In genomic region chr11:33204966-33205365, GRCm38 (mm10) we compare ENCODE assay signal across 20 mouse cellular contexts. TPM values are rescaled to one million over a fixed set of nuclear protein-coding genes. Genes with fewer than 3 reads are reported as not detected.
DNase-seq lines count a peak whose midpoint lies in the region; ATAC-seq lines count a peak whose summit lies in the region.
"Had no signal": no experiment of that assay in that cellular context is flagged by ENCODE, and none has a peak within 500 bp of the region (broad histone marks: within the 10 kb centered on the region; RNA-seq: fewer than 3 reads in every experiment).

No protein-coding gene starts in this region.

- H3K4me3 ChIP-seq in intestine, embryonic 14.5 days (ENCODE audit: low read depth, low read length) = no peak overlapping the region
- no peak overlapping the region for H3K4me3 ChIP-seq in intestine, embryonic 16.5 days (ENCODE audit: low read length)
- peak overlapping the region; percentile 39 for H3K4me3 ChIP-seq in hindbrain, embryonic 14.5 days (replicated peaks; ENCODE audit: low read length)
- H3K4me3 ChIP-seq in neural tube, embryonic 12.5 days = peak overlapping the region; percentile 47

- H3K27ac ChIP-seq in intestine, embryonic 14.5 days (ENCODE audit: low read depth) = no peak overlapping the region
- no peak overlapping the region for H3K27ac ChIP-seq in intestine, embryonic 16.5 days (ENCODE audit: low read length)
- no peak overlapping the region for H3K27ac ChIP-seq in hindbrain, embryonic 14.5 days
- H3K27ac ChIP-seq in neural tube, embryonic 12.5 days = no peak overlapping the region
- H3K27ac ChIP-seq: forebrain, embryonic 12.5 days; heart, embryonic 13.5 days; midbrain, embryonic 12.5 days had no signal

- peak; percentile 72 for DNase-seq in intestine, embryonic 14.5 days (ENCODE audit: low spot score)
- DNase-seq in cerebellum, postnatal 25 days = peak; percentile 30 to 39
- no peak for DNase-seq in hindbrain, embryonic 14.5 days (ENCODE audit: low spot score)
- no peak for DNase-seq in spleen, adult 18-20 months
- no peak for DNase-seq in adrenal gland, postnatal 14 days
- DNase-seq in heart, adult 9 months (ENCODE audit: low spot score in 2 of 2) = no peak
- DNase-seq: gastrocnemius, postnatal 36 days; kidney, adult 11 months; lung, adult 18-20 months; lung, postnatal 36 days had no signal

- H3K4me2 ChIP-seq in intestine, embryonic 14.5 days (ENCODE audit: low read length) = no peak overlapping the region
- H3K4me2 ChIP-seq in intestine, embryonic 16.5 days (ENCODE audit: low read depth, low read length) = no peak overlapping the region
- peak overlapping the region; percentile 45 for H3K4me2 ChIP-seq in hindbrain, embryonic 14.5 days (replicated peaks)
- peak overlapping the region; percentile 66 for H3K4me2 ChIP-seq in neural tube, embryonic 12.5 days (replicated peaks)
- H3K4me2 ChIP-seq: heart, embryonic 13.5 days had no signal

- H3K36me3 ChIP-seq in intestine, embryonic 14.5 days (ENCODE audit: control insufficient read depth, insufficient read depth, low read length) = no peaks in the 10 kb centered on the region
- no peaks in the 10 kb centered on the region for H3K36me3 ChIP-seq in intestine, embryonic 16.5 days (ENCODE audit: control insufficient read depth, insufficient read depth, low read length)
- no peaks in the 10 kb centered on the region for H3K36me3 ChIP-seq in hindbrain, embryonic 14.5 days (replicated peaks; ENCODE audit: control insufficient read depth, insufficient read depth)
- no peaks in the 10 kb centered on the region for H3K36me3 ChIP-seq in neural tube, embryonic 12.5 days
- H3K36me3 ChIP-seq: forebrain, embryonic 12.5 days; heart, embryonic 13.5 days; midbrain, embryonic 12.5 days had no signal

- H3K9ac ChIP-seq in intestine, embryonic 14.5 days (ENCODE audit: low read length) = no peak overlapping the region
- H3K9ac ChIP-seq in intestine, embryonic 16.5 days (ENCODE audit: low read depth, low read length) = no peak overlapping the region
- peak overlapping the region; percentile 55 for H3K9ac ChIP-seq in hindbrain, embryonic 14.5 days
- H3K9ac ChIP-seq in neural tube, embryonic 12.5 days = peak overlapping the region; percentile 55
- H3K9ac ChIP-seq: forebrain, embryonic 12.5 days; heart, embryonic 13.5 days; midbrain, embryonic 12.5 days had no signal

- no peak for ATAC-seq in intestine, embryonic 14.5 days (replicated peaks; ENCODE audit: low FRiP score, low TSS enrichment, low read depth)
- ATAC-seq in intestine, embryonic 16.5 days = no peak
- ATAC-seq in hindbrain, embryonic 14.5 days (ENCODE audit: low FRiP score) = no peak
- no peak for ATAC-seq in neural tube, embryonic 12.5 days (ENCODE audit: low FRiP score, low read depth)

- 10% methylated on average over 3 of the region's 3 CpGs for WGBS in intestine, embryonic 14.5 days
- 9% methylated on average over 3 of the region's 3 CpGs for WGBS in intestine, embryonic 16.5 days
- 10% methylated on average over 3 of the region's 3 CpGs for WGBS in hindbrain, embryonic 14.5 days
- WGBS in neural tube, embryonic 12.5 days = 12% methylated on average over 3 of the region's 3 CpGs

- no peaks in the 10 kb centered on the region for H3K9me3 ChIP-seq in intestine, embryonic 14.5 days (ENCODE audit: control insufficient read depth, low read length)
- no peaks in the 10 kb centered on the region for H3K9me3 ChIP-seq in intestine, embryonic 16.5 days (ENCODE audit: control insufficient read depth, low read length)
- H3K9me3 ChIP-seq in hindbrain, embryonic 14.5 days (ENCODE audit: control insufficient read depth, low read length) = 0 out of 2 replicates have a peak, but pooled peaks cover 5% of the 10 kb centered on the region
- no peaks in the 10 kb centered on the region for H3K9me3 ChIP-seq in neural tube, embryonic 12.5 days
- H3K9me3 ChIP-seq: forebrain, embryonic 12.5 days; heart, embryonic 13.5 days; midbrain, embryonic 12.5 days had no signal

- peaks cover 85% of the 10 kb centered on the region for H3K27me3 ChIP-seq in intestine, embryonic 14.5 days (replicated peaks; ENCODE audit: control insufficient read depth, insufficient read depth, low read length)
- H3K27me3 ChIP-seq in intestine, embryonic 16.5 days (replicated peaks; ENCODE audit: control insufficient read depth, insufficient read depth, low read length) = peaks cover 73% of the 10 kb centered on the region
- peaks cover 67% of the 10 kb centered on the region for H3K27me3 ChIP-seq in hindbrain, embryonic 14.5 days (ENCODE audit: control insufficient read depth, insufficient read depth, low read length)
- H3K27me3 ChIP-seq in neural tube, embryonic 12.5 days (replicated peaks) = peaks cover 71% of the 10 kb centered on the region

- H3K4me1 ChIP-seq in intestine, embryonic 14.5 days (replicated peaks; ENCODE audit: control insufficient read depth, insufficient read depth, low read length) = peaks cover 15% of the 10 kb centered on the region; the same call in 1 of the 2 replicates
- peaks cover 25% of the 10 kb centered on the region for H3K4me1 ChIP-seq in intestine, embryonic 16.5 days (ENCODE audit: control insufficient read depth, insufficient read depth, low read length)
- 0 out of 2 replicates have a peak, but pooled peaks cover 3% of the 10 kb centered on the region for H3K4me1 ChIP-seq in hindbrain, embryonic 14.5 days (replicated peaks; ENCODE audit: control insufficient read depth, insufficient read depth, low read length)
- peaks cover 28% of the 10 kb centered on the region for H3K4me1 ChIP-seq in neural tube, embryonic 12.5 days

RNA-seq across cellular contexts. Expression of gene Tlx3, which starts 1.6 kb away (rescaled TPM):
- polyA plus RNA-seq in intestine, embryonic 14.5 days (2014; fragmentation: Nextera tagmentation; extraction: Ambion mirVana) = 0.15 and 0.19 TPM in 2 replicates
- not detected in 2 replicates for polyA plus RNA-seq in intestine, embryonic 16.5 days (2015; fragmentation: Nextera tagmentation; extraction: Ambion mirVana)
- polyA plus RNA-seq in hindbrain, embryonic 14.5 days (2014; fragmentation: Nextera tagmentation; extraction: Ambion mirVana) = 21.2 and 23.0 TPM in 2 replicates
- 64.6 and 83.5 TPM in 2 replicates for polyA plus RNA-seq in neural tube, embryonic 12.5 days (2016; fragmentation: Nextera tagmentation; extraction: Ambion mirVana)
- 0.23 TPM in 1 of 2 replicates, not detected in the other for total RNA-seq in adrenal gland, postnatal 14 days (2021)
- total RNA-seq: gastrocnemius, postnatal 36 days; heart, postnatal 36 days; layer of hippocampus, postnatal 25 days; left cerebral cortex, postnatal 14 days; liver, adult 2 months had no signal
- polyA plus RNA-seq: heart, embryonic 13.5 days; liver, adult 2 months; small intestine, adult 2 months had no signal

RNA-seq across cellular contexts. Expression of gene Npm1, which starts 42.0 kb away (rescaled TPM):
- 1,263 and 1,282 TPM in 2 replicates for polyA plus RNA-seq in intestine, embryonic 14.5 days (2014; fragmentation: Nextera tagmentation; extraction: Ambion mirVana)
- polyA plus RNA-seq in intestine, embryonic 16.5 days (2015; fragmentation: Nextera tagmentation; extraction: Ambion mirVana) = 689 and 790 TPM in 2 replicates
- polyA plus RNA-seq in hindbrain, embryonic 14.5 days (2014; fragmentation: Nextera tagmentation; extraction: Ambion mirVana) = 418 and 450 TPM in 2 replicates
- polyA plus RNA-seq in neural tube, embryonic 12.5 days (2016; fragmentation: Nextera tagmentation; extraction: Ambion mirVana) = 614 and 622 TPM in 2 replicates
- 351 and 422 TPM in 2 replicates for total RNA-seq in adrenal gland, postnatal 14 days (2021)

RNA-seq across cellular contexts. Expression of gene Fgf18, which starts 57.8 kb away (rescaled TPM):
- 1.5 and 2.1 TPM in 2 replicates for polyA plus RNA-seq in intestine, embryonic 14.5 days (2014; fragmentation: Nextera tagmentation; extraction: Ambion mirVana)
- 0.83 and 1.9 TPM in 2 replicates for polyA plus RNA-seq in intestine, embryonic 16.5 days (2015; fragmentation: Nextera tagmentation; extraction: Ambion mirVana)
- polyA plus RNA-seq in hindbrain, embryonic 14.5 days (2014; fragmentation: Nextera tagmentation; extraction: Ambion mirVana) = 9.0 and 10.1 TPM in 2 replicates
- 9.2 and 12.9 TPM in 2 replicates for polyA plus RNA-seq in neural tube, embryonic 12.5 days (2016; fragmentation: Nextera tagmentation; extraction: Ambion mirVana)
- 2.1 TPM in 2 replicates for total RNA-seq in adrenal gland, postnatal 14 days (2021)
- total RNA-seq: liver, adult 2 months had no signal
- polyA plus RNA-seq: liver, adult 2 months; small intestine, adult 2 months had no signal

Comparison
In these comparisons a context has a peak if more than half of its experiments do, and no peak if none do; other contexts are left out.
1. DNase-seq: peak in intestine, embryonic 14.5 days (single experiment) and cerebellum, postnatal 25 days (2 of 2); none in hindbrain, embryonic 14.5 days (single experiment), spleen, adult 18-20 months (0 of 2), adrenal gland, postnatal 14 days (single experiment) and heart, adult 9 months (0 of 2).
2. H3K4me2 ChIP-seq: peak in hindbrain, embryonic 14.5 days (single experiment) and neural tube, embryonic 12.5 days (single experiment); none in intestine, embryonic 14.5 days (single experiment) and intestine, embryonic 16.5 days (single experiment).
3. H3K4me3 ChIP-seq: peak in hindbrain, embryonic 14.5 days (single experiment) and neural tube, embryonic 12.5 days (single experiment); none in intestine, embryonic 14.5 days (single experiment) and intestine, embryonic 16.5 days (single experiment).
4. H3K9ac ChIP-seq: peak in hindbrain, embryonic 14.5 days (single experiment) and neural tube, embryonic 12.5 days (single experiment); none in intestine, embryonic 14.5 days (single experiment) and intestine, embryonic 16.5 days (single experiment).
5. RNA of gene Tlx3, which starts 1.6 kb away (polyA plus RNA-seq): 64.6 to 83.5 TPM in neural tube, embryonic 12.5 days and 21.2 to 23.0 TPM in hindbrain, embryonic 14.5 days; 0.15 to 0.19 TPM in intestine, embryonic 14.5 days and not detected in intestine, embryonic 16.5 days; every median in the first group is over 10 times any median in the second.